Mouse (Mus musculus) MEL (cell line): ENCODE results near the gene Wfdc3. TPM values are rescaled to one million over a fixed set of nuclear protein-coding genes. Genes with fewer than 3 reads are reported as not detected.

ENCODE experiments used
- DNase-seq: peaks from one replicate; pipeline ENCODE4 v3.0.0; 2011; ENCODE audit warnings: low read depth, low spot score
- H3K27ac ChIP-seq: 2 replicates; pipeline ENCODE4 v1.5.1; 2012; ENCODE audit warnings: low read depth, mild to moderate bottlenecking, control low read depth, low read length, moderate library complexity; ENCODE audit not compliant: control insufficient read depth
- H3K27me3 ChIP-seq, 2 experiments: fragments of 150-350 bp in 1 of 2; sonication (generic) in 1 of 2; 2 replicates each; pipeline ENCODE4 v1.6.1; 2012; ENCODE audit warnings: low read length in 2 of 2, mild to moderate bottlenecking in 2 of 2, improper control_type of control experiment in 1 of 2, moderate library complexity in 1 of 2; ENCODE audit not compliant: insufficient read depth in 2 of 2, control insufficient read depth in 1 of 2
- H3K36me3 ChIP-seq, 2 experiments: 2 replicates each; pipeline ENCODE4 v1.6.1; 2012 to 2014; ENCODE audit warnings: low read length in 2 of 2, improper control_type of control experiment in 1 of 2, inconsistent platforms in 1 of 2, mild to moderate bottlenecking in 1 of 2; ENCODE audit not compliant: insufficient read depth in 2 of 2, control insufficient read depth in 1 of 2
- H3K4me1 ChIP-seq, 2 experiments: fragments of 150-350 bp in 1 of 2; sonication (generic) in 1 of 2; 2 replicates each; pipeline ENCODE4 v1.6.1; 2012; ENCODE audit warnings: low read length in 2 of 2, improper control_type of control experiment in 1 of 2, mild to moderate bottlenecking in 1 of 2; ENCODE audit not compliant: insufficient read depth in 2 of 2, control insufficient read depth in 1 of 2
- H3K4me3 ChIP-seq, 2 experiments: fragments of 150-350 bp in 1 of 2; sonication (generic) in 1 of 2; 2 replicates each; pipeline ENCODE4 v1.5.1; 2012; ENCODE audit warnings: low read depth in 2 of 2, low read length in 2 of 2, mild to moderate bottlenecking in 2 of 2, moderate library complexity in 2 of 2, control low read depth in 1 of 2, improper control_type of control experiment in 1 of 2; ENCODE audit not compliant: control insufficient read depth in 1 of 2, insufficient read depth in 1 of 2
- H3K79me2 ChIP-seq: 2 replicates; pipeline ENCODE4 v1.6.1; 2012; ENCODE audit warnings: mild to moderate bottlenecking, low read length, moderate library complexity; ENCODE audit not compliant: control insufficient read depth, poor library complexity, insufficient read depth
- H3K9ac ChIP-seq: 2 replicates; pipeline ENCODE4 v1.6.1; 2012; ENCODE audit warnings: low read depth, mild to moderate bottlenecking, control low read depth, low read length, moderate library complexity; ENCODE audit not compliant: control insufficient read depth, poor library complexity, severe bottlenecking
- H3K9me3 ChIP-seq: fragments of 150-350 bp; sonication (generic); replicated peaks from 2 replicates; pipeline ENCODE4 v1.6.1; 2012; ENCODE audit warnings: mild to moderate bottlenecking, low read length, improper control_type of control experiment, moderate library complexity; ENCODE audit not compliant: insufficient read depth
- BHLHE40 ChIP-seq: IDR thresholded peaks from 2 replicates; pipeline ENCODE4 v1.6.1; 2012; ENCODE audit warnings: low read depth, mild to moderate bottlenecking, inconsistent platforms, low read length, improper control_type of control experiment, borderline replicate concordance
- CHD2 ChIP-seq: IDR thresholded peaks from 2 replicates; pipeline ENCODE4 v1.6.1; 2011; ENCODE audit warnings: low read length, improper control_type of control experiment
- GABPA ChIP-seq: IDR thresholded peaks from 2 replicates; pipeline ENCODE4 v1.6.1; 2012; ENCODE audit warnings: low read depth, mild to moderate bottlenecking, inconsistent platforms, low read length, improper control_type of control experiment, moderate library complexity
- KAT2A ChIP-seq: conservative IDR thresholded peaks from 2 replicates; pipeline ENCODE4 v1.6.1; 2012; ENCODE audit warnings: low read depth, low read length, improper control_type of control experiment, inconsistent platforms
- MEF2A ChIP-seq: IDR thresholded peaks from 2 replicates; pipeline ENCODE4 v1.6.1; 2014; ENCODE audit warnings: low read depth, mild to moderate bottlenecking, inconsistent platforms, low read length, improper control_type of control experiment; ENCODE audit not compliant: poor library complexity, insufficient replicate concordance, severe bottlenecking; ENCODE audit errors: extremely low read depth
- NRF1 ChIP-seq: IDR thresholded peaks from 2 replicates; pipeline ENCODE4 v1.6.1; 2014; ENCODE audit warnings: low read depth, mild to moderate bottlenecking, inconsistent platforms, low read length, improper control_type of control experiment, moderate library complexity; ENCODE audit not compliant: poor library complexity, insufficient read depth, severe bottlenecking
- RAD21 ChIP-seq: IDR thresholded peaks from 2 replicates; pipeline ENCODE4 v1.6.1; 2011; ENCODE audit warnings: mild to moderate bottlenecking, low read depth, low read length, improper control_type of control experiment
- SIN3A ChIP-seq: IDR thresholded peaks from 2 replicates; pipeline ENCODE4 v1.6.1; 2012; ENCODE audit warnings: low read length, improper control_type of control experiment, inconsistent platforms
- SMC3 ChIP-seq: IDR thresholded peaks from 2 replicates; pipeline ENCODE4 v1.6.1; 2011; ENCODE audit warnings: low read depth, low read length, improper control_type of control experiment
- TAL1 ChIP-seq: IDR thresholded peaks from 2 replicates; pipeline ENCODE4 v1.6.1; 2012; ENCODE audit warnings: mild to moderate bottlenecking, inconsistent platforms, low read length, moderate library complexity, mixed read lengths
- USF2 ChIP-seq, 2 experiments: IDR thresholded peaks; 2 replicates each; pipeline ENCODE4 v1.6.1; 2011 to 2012; ENCODE audit warnings: improper control_type of control experiment in 2 of 2, low read length in 2 of 2, borderline replicate concordance in 1 of 2, inconsistent platforms in 1 of 2, low read depth in 1 of 2, mild to moderate bottlenecking in 1 of 2; ENCODE audit not compliant: insufficient read depth in 1 of 2
- ZKSCAN1 ChIP-seq: IDR thresholded peaks from 2 replicates; pipeline ENCODE4 v1.6.1; 2012; ENCODE audit warnings: low read depth, mild to moderate bottlenecking, inconsistent platforms, low read length, improper control_type of control experiment, moderate library complexity
- polyA plus RNA-seq, 2 experiments: library from polyadenylated mRNA; stranded (reverse) in 1 of 2; unstranded in 1 of 2; fragments of >175 nt in 1 of 2; fragments of >200 nt in 1 of 2; gene quantifications; 2 replicates each; pipeline versions ENCODE4 v1.2.1 to v1.2.4; 2012; ENCODE audit warnings: low replicate concordance in 2 of 2, low read depth in 1 of 2; ENCODE audit not compliant: insufficient read length in 2 of 2, insufficient read depth in 1 of 2, missing spikeins in 1 of 2
- total RNA-seq: library from RNA; depleted of rRNA; stranded (reverse); fragments of 300-350 nt; gene quantifications from 2 replicates; pipeline ENCODE4 v1.2.3, GENCODE M21; 2012

Wfdc3 gene
- total and polyA plus RNA-seq, 3 experiments, result 0.31 to 0.40 TPM; not detected in 1

GRCm38 (mm10) chr2:164787032-164787431 lies 41.3 kb upstream of the Wfdc3 start:
- Histone ChIP-seq H3K27ac (no peak overlapping the region), H3K9ac (no peak overlapping the region), H3K79me2 (no peaks in the 10 kb centered on the region; the same call in 1 of the 2 replicates), H3K9me3 (no peaks in the 10 kb centered on the region), H3K36me3 (peaks cover 0 to 5% of the 10 kb centered on the region in 2 experiments; a peak in 1 of 4 replicates), H3K4me1 (peaks cover 3 to 9% of the 10 kb centered on the region in 2 experiments; a peak in 3 of 4 replicates), H3K4me3 (no peak overlapping the region), H3K27me3 (no peaks in the 10 kb centered on the region)
- no peak for TF ChIP-seq SMC3
- no peak for TF ChIP-seq USF2 (IDR thresholded peaks at IDR 0.05; ENCODE audit: borderline replicate concordance in 1 of 2, insufficient read depth in 1 of 2, low read depth in 1 of 2, low read length in 2 of 2)
- TF ChIP-seq NRF1, result no peak
- no peak for TF ChIP-seq BHLHE40
- no peak for TF ChIP-seq GABPA
- TF ChIP-seq ZKSCAN1, result no peak
- TF ChIP-seq KAT2A, result no peak
- TF ChIP-seq RAD21, result no peak
- TF ChIP-seq CHD2, result no peak
- no peak for DNase-seq

GRCm38 (mm10) chr2:164786388-164786885 lies 40.7 kb upstream of the Wfdc3 start:
- peaks cover 3 to 9% of the 10 kb centered on the region in 2 experiments; a peak in 3 of 4 replicates for H3K4me1 ChIP-seq
- no peaks in the 10 kb centered on the region for H3K27me3 ChIP-seq
- H3K79me2 ChIP-seq, result no peaks in the 10 kb centered on the region; the same call in 1 of the 2 replicates
- TF ChIP-seq ZKSCAN1 (no peak), TAL1 (no peak), SIN3A (peak; percentile 1; the same call in 1 of the 2 replicates), MEF2A (no peak)
- TF ChIP-seq, all 39 proteins: peak for 1
- Histone ChIP-seq H3K27ac (no peak overlapping the region; the same call in 1 of the 2 replicates), H3K4me3 (peak overlapping the region; percentile 63 to 88), H3K36me3 (peaks cover 0 to 5% of the 10 kb centered on the region in 2 experiments; a peak in 1 of 4 replicates), H3K9me3 (no peaks in the 10 kb centered on the region), H3K9ac (peak overlapping the region; percentile 66)
- no peak for DNase-seq
